Mouse (Mus musculus): ENCODE data around the gene Alox8.

Alox8 gene

DNA sequence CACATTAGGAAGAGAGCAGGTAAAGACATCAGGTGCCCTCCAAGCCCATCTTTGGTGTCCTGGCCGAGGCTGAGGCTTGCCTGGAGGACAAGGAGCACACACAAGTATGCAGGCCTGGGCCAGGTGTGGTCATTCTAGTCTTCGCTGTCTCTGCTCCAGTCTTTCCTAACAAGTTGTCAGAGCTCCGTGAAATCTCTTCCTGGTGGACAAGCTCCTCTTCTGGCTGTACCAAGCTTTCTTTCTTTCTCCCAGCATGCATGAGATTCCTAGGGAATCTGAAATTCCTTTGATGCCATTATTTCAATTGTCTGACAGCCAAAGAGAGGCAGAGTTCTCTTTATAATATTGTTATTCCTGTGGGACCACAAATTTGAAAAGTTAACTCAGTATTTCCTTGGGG, 18.1 kb downstream of the Alox8 start:
- no peak for DNase-seq

DNA sequence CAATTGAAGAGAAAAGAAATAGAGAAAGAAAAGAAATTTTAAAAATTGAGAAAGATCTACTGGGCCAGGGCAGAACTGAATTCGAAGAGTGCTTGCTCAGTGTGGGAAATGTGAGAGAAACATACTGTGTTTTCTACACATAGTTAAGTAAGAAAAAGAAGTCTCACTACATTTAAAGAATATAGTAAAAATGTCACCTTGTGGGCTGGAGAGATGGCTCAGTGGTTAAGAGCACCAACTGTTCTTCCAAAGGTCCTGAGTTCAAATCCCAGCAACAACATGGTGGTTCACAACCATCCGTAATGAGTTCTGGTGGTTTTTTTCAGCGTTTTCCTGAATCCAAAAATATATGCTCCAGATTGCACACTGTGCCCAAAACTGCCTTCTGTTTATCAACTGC, 19.1 kb downstream of the Alox8 start:
- no peak for DNase-seq

DNA sequence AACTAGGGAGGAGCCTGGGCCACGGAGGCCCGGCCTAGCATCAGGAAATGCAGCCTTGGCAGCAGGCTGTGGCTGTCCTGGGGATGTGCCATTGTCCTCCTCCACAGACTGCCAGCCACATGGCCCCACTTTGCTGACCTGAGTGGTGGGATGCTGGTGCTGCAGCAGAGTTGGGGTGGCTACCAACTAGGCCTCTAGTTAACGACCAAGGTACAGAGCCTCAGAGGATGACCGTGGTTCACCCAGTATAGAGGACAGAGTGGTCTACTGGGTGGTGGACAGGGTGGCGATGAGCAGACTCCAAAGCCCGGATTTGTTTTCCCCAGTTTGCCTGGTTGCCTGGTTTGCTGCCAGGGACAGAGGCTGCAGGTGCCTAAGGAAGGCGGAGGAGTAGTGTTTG, 22.9 kb downstream of the Alox8 start:
- DNase-seq: no peak

DNA sequence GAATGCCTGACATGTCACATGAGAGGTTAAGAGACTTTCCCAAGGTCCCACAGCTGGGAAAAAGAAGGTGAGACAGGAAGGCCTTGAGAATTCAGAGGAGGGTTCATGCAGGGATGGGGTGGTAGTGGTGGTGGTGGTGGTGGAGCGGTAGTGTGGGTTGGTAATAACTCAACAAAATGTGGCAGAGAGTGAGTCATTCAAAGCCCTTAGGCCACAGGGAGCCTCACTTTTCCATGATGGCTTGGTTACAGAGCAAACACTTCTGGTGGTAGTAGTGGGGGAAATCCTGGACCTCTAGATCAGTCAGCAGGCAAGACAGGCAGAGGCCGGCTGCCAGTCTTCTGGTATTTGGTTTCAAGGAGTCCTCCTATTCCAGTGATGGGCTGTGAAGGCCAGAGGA, 25.0 kb downstream of the Alox8 start:
- DNase-seq: no peak

DNA sequence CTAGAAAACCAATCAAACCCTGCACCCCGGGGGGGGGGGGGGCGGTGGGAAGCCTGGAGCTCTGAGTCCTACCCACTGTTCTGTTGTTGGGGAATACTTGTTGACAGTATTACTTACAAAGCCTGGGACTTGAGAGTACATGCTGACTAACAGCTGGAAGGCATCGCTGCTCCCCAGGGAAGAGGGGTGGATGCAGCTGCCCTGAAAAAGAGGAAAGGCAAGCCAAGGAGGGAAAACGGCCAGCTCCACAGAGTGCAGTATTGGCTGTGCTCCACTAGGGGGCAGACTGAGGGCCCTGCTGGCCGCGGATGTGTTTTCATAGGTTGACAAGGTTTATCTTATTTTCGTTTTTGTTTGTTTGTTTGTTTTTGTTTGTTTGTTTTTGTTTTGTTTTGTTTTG, 26.0 kb downstream of the Alox8 start:
- peak; percentile 61 to 71 for DNase-seq

DNA sequence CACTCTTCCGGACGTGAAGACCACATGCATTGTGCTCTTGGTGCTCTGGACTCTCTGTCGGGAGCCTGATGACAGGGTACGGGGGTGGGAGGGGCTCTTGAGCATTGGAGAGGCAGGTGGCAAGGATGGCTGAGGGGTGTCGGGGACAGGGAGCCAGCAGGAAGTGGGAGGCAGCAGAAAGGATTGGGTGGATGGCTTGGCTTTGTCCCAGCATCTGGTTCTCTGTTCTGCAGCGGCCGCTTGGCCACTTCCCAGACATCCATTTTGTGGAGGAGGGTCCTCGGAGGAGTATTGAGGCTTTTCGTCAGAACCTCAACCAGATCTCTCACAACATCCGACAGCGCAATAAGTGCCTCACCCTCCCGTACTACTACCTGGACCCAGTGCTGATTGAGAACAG, 28.3 kb downstream of the Alox8 start:
- no peak for DNase-seq

DNA sequence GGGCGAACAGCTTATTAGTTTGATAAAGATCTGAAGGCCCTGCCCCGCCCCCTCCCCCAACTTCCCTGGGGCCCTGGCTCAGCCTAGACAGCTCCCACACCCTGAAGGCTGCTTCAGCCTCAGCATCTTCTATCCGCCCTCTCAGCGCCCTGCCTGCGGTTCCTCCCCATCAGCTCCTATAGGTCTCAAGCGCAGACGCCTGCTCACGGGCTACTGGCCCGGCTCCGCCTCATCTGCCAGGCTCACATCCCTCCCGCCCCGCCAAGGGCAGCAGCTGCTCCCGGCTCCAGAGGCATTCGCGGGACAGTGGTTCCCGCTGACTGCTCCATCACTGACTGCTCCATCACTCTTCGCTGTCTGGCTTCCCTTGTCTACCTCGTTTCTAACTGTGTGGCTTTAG, 40.8 kb downstream of the Alox8 start, which contains the start of gene Alox12b:
Gene Alox12b, plus strand, starts transcription at position 190 of the 400 bp plus-strand sequence.
- no peak for DNase-seq

DNA sequence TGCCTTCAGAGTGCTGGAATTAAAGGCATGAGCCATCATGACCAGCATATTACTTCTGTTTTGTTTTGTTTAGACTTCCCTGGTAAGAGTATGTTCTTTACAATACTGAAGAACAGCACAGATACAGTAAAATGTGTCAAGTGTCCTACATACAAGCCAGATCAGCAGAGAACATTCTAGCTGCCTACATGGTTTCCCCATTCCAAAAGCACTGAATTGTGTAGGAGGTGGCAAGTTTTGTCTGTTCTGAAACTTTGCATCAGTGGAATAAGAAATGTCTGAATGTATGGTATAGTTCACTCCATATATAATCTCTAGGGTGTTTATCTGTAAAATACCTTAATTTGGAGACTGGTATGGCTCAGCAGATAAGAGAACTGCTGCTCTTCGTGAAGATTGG, 42.3 kb downstream of the Alox8 start:
- no peak for DNase-seq

DNA sequence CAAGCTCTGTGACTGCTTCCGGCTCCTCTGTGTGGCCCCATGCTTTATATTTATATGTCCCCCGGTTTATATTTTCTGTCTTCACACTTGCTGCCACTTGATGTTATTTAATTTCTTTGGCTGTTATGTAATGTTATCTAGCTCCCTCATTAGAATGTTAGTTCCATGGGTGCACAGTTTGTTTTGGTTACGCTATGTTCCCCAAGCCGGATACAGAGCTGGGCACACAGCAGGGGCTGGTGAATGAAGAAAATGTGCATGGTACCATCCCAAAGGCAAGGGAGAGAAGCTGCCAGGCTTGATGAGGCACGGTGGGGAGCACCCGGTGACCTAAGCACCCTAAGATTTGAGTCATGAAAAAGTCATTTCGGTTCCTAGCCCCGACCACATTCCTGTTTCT, 43.8 kb downstream of the Alox8 start:
- DNase-seq: no peak

DNA sequence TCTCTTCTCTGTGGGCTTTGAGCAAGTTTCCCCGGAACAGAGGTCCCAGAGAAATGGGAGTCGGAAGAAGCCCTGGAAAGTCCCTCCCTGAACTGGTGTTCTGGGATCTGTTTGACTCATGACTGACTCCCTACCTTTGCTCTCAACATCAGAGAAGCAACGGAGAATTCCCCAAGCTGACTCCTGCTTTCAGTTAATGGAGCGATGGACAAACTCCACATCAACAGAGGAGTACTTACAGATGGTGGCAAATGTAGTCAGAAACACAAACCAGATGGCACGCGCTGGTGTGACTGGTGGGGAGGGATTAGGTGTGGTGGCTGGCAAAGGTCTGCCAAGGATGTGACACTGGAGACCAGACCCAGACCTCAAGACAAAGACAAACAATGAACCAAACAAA, 46.6 kb downstream of the Alox8 start:
- no peak for DNase-seq

DNA sequence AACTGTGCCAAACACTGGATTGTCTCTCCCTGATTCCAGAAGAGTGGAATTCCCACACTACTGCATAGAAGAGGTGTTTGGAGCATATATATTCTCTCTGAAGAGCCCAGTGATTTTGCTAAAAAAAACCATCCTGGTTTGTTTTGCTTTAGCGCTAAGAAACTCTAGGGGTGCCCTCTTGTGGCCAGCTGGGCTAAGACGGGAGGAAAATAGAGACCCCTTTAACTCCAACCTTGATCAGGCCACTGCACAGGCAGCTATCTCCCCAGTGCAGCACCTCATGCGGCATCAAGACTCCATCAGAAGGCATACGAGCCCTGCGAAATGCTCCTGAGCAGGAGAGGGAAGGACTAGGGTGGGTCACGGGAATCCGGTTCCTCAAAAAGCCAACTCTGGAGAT, 47.2 kb downstream of the Alox8 start:
- DNase-seq: peak; percentile 80 to 84

DNA sequence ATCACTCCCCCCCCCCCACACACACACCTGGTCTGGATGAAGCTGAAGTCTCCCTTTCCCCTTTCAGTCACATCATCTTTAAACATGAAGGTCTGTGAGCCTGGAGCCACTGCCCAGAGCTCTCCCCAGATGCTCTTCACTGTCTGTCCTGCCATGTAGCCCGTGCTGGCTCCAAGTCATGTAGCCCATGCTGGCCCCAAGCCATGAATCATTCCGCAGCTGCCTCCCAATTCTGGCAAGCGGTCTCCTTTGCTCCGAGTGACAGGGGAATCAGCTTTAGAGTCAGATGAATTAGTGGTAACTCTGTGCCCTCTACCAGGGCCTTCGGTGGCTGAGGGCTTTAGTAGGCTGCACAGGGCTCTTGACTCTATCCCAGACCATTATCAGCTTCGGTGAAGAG, 47.9 kb downstream of the Alox8 start:
- no peak for DNase-seq

DNA sequence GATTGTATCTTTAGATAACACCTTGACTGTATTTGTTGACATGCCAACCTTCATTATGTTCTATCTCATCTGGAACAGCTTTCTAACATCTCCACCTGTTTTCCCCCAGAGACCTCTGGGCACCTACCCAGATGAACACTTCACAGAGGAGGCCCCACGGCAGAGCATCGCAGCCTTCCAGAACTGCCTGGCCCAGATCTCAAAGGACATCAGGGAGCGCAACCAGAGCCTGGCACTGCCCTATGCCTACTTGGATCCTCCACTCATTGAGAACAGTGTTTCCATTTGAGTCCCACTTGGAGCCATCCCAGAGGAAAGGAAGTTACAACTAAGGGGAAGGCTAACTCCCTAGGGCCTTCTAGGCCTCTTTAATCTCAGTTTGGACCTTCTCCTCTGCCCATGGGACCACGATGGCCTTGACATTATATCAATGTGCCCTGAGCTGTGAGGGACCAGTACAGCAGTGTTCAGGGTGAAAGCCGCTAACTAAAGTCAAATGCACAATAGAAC, 49.1 kb downstream of the Alox8 start:
- DNase-seq: no peak

DNA sequence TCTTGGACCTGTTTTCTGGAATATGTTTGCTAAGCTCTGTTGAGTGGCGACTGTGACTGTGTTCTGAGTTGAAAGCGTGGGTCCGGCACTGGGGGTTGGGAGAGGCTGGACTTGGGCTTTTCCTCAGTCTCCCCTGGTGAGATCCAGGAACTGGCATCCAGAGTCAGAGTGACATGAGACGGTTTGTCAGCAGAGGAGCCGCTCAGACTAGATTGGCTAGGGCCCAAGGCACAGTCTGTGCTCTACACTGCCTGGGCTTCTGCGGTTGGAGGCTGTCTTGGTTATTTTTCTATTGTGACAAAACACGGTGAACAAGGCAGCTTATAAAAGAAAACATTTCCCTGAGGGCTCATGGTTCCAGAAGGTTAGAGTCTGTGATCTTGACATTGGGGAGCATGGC, 50.1 kb downstream of the Alox8 start:
- no peak for DNase-seq

DNA sequence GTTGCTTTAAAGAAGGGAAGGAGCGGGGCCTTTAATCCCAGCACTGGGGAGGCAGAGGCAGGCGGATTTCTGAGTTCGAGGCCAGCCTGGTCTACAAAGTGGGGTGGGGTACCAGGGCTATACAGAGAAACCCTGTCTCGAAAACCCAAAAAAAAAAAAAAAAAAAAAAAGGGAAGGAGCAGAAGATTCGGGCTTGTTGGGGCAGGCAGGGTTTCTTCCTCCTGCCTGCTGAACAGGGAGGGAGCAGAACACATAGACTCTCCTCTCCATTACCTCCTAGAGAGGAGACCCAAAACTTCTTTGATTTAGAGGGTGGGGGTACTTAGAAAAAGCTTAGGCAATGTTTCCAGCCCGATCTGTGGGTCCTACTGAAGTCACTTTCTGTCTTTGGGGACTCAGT, 62.3 kb downstream of the Alox8 start:
- DNase-seq: no peak

DNA sequence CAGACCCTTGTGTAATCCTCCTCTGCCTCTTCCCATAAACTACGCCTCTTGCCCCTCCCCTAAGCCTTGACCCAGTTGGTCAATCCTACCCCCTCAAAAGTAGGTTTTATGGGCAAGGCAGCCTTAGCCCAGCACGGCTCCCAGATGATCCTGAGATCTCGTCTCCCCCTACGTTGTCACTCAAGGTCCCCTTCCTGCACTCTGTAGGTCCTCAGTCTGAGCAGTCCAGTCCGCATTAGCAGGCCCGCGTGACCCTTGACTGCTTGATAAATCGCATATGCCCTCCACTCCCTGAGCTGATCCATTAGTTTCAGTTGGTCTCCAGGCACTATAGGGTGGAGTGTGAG, 63.0 kb downstream of the Alox8 start:
- DNase-seq: no peak

Measured in cerebellum, adult 18-20 months (tissue).